Mouse (Mus musculus): ENCODE data around the gene Plcb1.

GRCm38 (mm10) chr2:135296184-135296769, 510.4 kb downstream of the Plcb1 start:
- TF ChIP-seq CTCF (IDR thresholded peaks at IDR 0.05; ENCODE audit: borderline replicate concordance, insufficient read depth, low read length) (no peak), POLR2A (IDR thresholded peaks at IDR 0.05; ENCODE audit: low read depth, low read length) (no peak)
